Mouse (Mus musculus) myocyte (in vitro differentiated cells): ENCODE results near the gene 4930522H14Rik. TPM values are rescaled to one million over a fixed set of nuclear protein-coding genes. Genes with fewer than 3 reads are reported as not detected.

Source experiments
- H3K27me3 ChIP-seq: one replicate; pipeline ENCODE4 v1.6.1; 2011; ENCODE audit not compliant: control insufficient read depth, insufficient read depth, insufficient read length
- H3K36me3 ChIP-seq: one replicate; pipeline ENCODE4 v1.6.1; 2011; ENCODE audit not compliant: control insufficient read depth, insufficient read depth
- H3K4me2 ChIP-seq: one replicate; pipeline ENCODE4 v1.6.1; 2011; ENCODE audit warnings: low read depth, control low read depth
- H3K4me3 ChIP-seq: one replicate; pipeline ENCODE4 v1.5.1; 2011; ENCODE audit warnings: mild to moderate bottlenecking, control low read depth, moderate library complexity
- H3K79me2 ChIP-seq: one replicate; pipeline ENCODE4 v1.6.1; 2011; ENCODE audit not compliant: control insufficient read depth, insufficient read depth
- H3ac ChIP-seq: one replicate; pipeline ENCODE4 v1.6.1; 2011; ENCODE audit not compliant: control insufficient read depth, insufficient read length
- CEBPB ChIP-seq: IDR thresholded peaks from 2 replicates; pipeline ENCODE4 v1.6.1; 2011; ENCODE audit warnings: mild to moderate bottlenecking, moderate library complexity; ENCODE audit not compliant: poor library complexity, insufficient read depth, severe bottlenecking
- E2F4 ChIP-seq: IDR thresholded peaks from one replicate; pipeline ENCODE4 v1.6.1; 2011; ENCODE audit warnings: mild to moderate bottlenecking, control low read depth, moderate library complexity; ENCODE audit not compliant: insufficient read depth
- MAX ChIP-seq: IDR thresholded peaks from one replicate; pipeline ENCODE4 v1.6.1; 2011; ENCODE audit warnings: low read depth, mild to moderate bottlenecking, control low read depth
- MYOD1 ChIP-seq, 3 experiments: IDR thresholded peaks; one replicate each; pipeline ENCODE4 v1.6.1; 2011; ENCODE audit warnings: control low read depth in 2 of 3, low read depth in 2 of 3, mild to moderate bottlenecking in 2 of 3, moderate library complexity in 1 of 3; ENCODE audit not compliant: insufficient read length in 2 of 3, control insufficient read depth in 1 of 3
- MYOG ChIP-seq, 3 experiments: IDR thresholded peaks; one replicate each; pipeline ENCODE4 v1.6.1; 2011; ENCODE audit warnings: control low read depth in 2 of 3, low read depth in 2 of 3, mild to moderate bottlenecking in 2 of 3; ENCODE audit not compliant: insufficient read length in 2 of 3, control insufficient read depth in 1 of 3, insufficient read depth in 1 of 3
- POLR2A ChIP-seq: IDR thresholded peaks from one replicate; pipeline ENCODE4 v1.6.1; 2011; ENCODE audit warnings: low read depth, mild to moderate bottlenecking, control low read depth, moderate library complexity; ENCODE audit not compliant: insufficient read length
- POLR2AphosphoS2 ChIP-seq: IDR thresholded peaks from one replicate; pipeline ENCODE4 v1.6.1; 2011; ENCODE audit warnings: low read depth, control low read depth; ENCODE audit not compliant: insufficient read length
- REST ChIP-seq: IDR thresholded peaks from one replicate; pipeline ENCODE4 v1.6.1; 2011; ENCODE audit warnings: mild to moderate bottlenecking, control low read depth, moderate library complexity; ENCODE audit not compliant: insufficient read depth, insufficient read length
- SRF ChIP-seq: IDR thresholded peaks from one replicate; pipeline ENCODE4 v1.6.1; 2011; ENCODE audit warnings: low read depth; ENCODE audit not compliant: control insufficient read depth, insufficient read length
- TCF12 ChIP-seq: IDR thresholded peaks from one replicate; pipeline ENCODE4 v1.6.1; 2011; ENCODE audit warnings: mild to moderate bottlenecking, control low read depth; ENCODE audit not compliant: poor library complexity, insufficient read depth, severe bottlenecking
- TCF3 ChIP-seq: IDR thresholded peaks from one replicate; pipeline ENCODE4 v1.6.1; 2011; ENCODE audit warnings: low read depth, control low read depth; ENCODE audit not compliant: insufficient read length
- USF1 ChIP-seq: IDR thresholded peaks from one replicate; pipeline ENCODE4 v1.6.1; 2011; ENCODE audit warnings: low read depth, mild to moderate bottlenecking, control low read depth, moderate library complexity
- polyA plus RNA-seq: library from polyadenylated mRNA; unstranded; fragments of >200 nt; fragmentation: generic; extraction: Trizol; gene quantifications from one replicate; pipeline ENCODE4 v1.2.1, GENCODE M21; 2012; ENCODE audit warnings: missing spikeins

The 4930522H14Rik gene
- polyA plus RNA-seq, 1 experiment: not detected

DNA sequence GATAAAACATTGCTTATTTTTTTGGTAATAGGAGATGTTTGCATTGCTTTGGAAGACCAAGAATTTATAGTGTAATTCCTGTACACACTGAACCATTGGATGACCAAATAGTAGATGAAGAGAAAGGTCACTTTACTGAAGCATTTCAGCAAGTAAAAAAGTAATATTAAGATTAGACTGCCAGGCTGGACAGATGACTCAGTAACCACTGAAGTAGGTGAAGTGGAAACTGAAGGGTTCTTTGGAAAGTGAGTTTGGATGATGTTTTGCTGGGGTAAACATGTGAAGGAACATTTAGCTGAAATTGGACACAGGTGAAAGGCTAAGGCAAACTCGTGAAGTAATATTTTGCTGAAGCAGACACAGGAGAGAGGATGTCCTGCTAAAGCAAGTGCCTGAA lies 41.5 kb upstream of the 4930522H14Rik start:
- Histone ChIP-seq H3K27me3 (peaks cover 6% of the 10 kb centered on the region), H3K4me2 (no peak overlapping the region), H3K4me3 (no peak overlapping the region), H3K79me2 (no peaks in the 10 kb centered on the region), H3K36me3 (no peaks in the 10 kb centered on the region), H3ac (no peak overlapping the region)
- no peak for TF ChIP-seq TCF3
- no peak for TF ChIP-seq POLR2A
- TF ChIP-seq POLR2AphosphoS2: no peak
- no peak for TF ChIP-seq TCF12
- no peak for TF ChIP-seq E2F4
- no peak for TF ChIP-seq MAX
- no peak for TF ChIP-seq MYOG (IDR thresholded peaks at IDR 0.05; ENCODE audit: control insufficient read depth in 1 of 3, insufficient read depth in 1 of 3, insufficient read length in 2 of 3, low read depth in 2 of 3)
- no peak for TF ChIP-seq USF1
- TF ChIP-seq CEBPB: no peak
- TF ChIP-seq REST: no peak
- no peak for TF ChIP-seq MYOD1 (IDR thresholded peaks at IDR 0.05; ENCODE audit: control insufficient read depth in 1 of 3, insufficient read length in 2 of 3, low read depth in 2 of 3)
- no peak for TF ChIP-seq SRF

DNA sequence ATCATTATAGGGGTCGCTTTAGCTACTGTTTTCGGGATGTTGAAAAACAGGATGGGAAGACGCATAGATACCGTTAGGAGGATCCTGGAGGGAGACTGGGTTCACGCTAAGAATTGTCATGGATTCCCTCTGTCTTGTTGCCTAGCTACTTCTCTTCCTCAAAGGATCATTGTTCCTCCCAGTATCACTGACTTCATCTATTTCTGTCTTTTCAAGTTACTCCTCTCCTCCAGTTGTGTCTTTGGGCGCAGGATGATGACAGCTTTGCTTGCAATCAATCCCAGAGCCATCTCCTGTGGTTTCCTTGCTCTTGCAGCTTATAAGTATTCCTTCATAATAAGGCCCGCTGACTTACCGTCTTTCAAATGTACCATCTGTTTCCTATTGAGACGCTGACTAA lies 38.3 kb upstream of the 4930522H14Rik start:
- H3ac ChIP-seq: no peak overlapping the region
- H3K4me3 ChIP-seq: no peak overlapping the region
- no peaks in the 10 kb centered on the region for H3K36me3 ChIP-seq
- no peak for TF ChIP-seq SRF
- TF ChIP-seq TCF12: no peak
- no peak for TF ChIP-seq E2F4
- TF ChIP-seq MYOD1 (IDR thresholded peaks at IDR 0.05; ENCODE audit: control insufficient read depth in 1 of 3, insufficient read length in 2 of 3, low read depth in 2 of 3): no peak
- TF ChIP-seq MAX: no peak
- TF ChIP-seq USF1: no peak
- TF ChIP-seq REST: no peak
- no peak for TF ChIP-seq TCF3
- no peak for TF ChIP-seq POLR2AphosphoS2
- TF ChIP-seq POLR2A: no peak
- TF ChIP-seq MYOG (IDR thresholded peaks at IDR 0.05; ENCODE audit: control insufficient read depth in 1 of 3, insufficient read depth in 1 of 3, insufficient read length in 2 of 3, low read depth in 2 of 3): no peak
- TF ChIP-seq CEBPB: no peak
- no peak overlapping the region for H3K4me2 ChIP-seq
- no peaks in the 10 kb centered on the region for H3K79me2 ChIP-seq
- H3K27me3 ChIP-seq: peaks cover 6% of the 10 kb centered on the region

DNA sequence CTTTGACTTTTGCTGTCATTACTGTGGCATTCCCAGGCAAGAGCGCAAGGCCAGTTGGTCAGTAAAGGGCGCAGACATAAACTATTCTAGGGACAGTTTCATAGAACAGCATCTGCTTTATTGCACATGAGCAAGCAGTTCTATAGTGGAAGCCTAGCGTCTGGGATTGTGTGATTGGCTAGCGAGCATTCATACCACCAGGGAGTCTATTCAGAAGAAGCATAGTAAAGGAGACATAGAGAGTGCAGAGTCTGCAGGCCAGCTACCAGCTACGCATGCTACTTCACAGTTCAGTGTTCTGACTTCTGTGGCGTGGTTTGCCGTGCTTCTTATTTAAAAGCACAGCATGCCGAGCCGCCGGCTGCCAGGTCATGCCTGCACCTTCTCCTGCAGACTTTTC lies 37.9 kb upstream of the 4930522H14Rik start:
- no peak overlapping the region for H3K4me3 ChIP-seq
- H3K27me3 ChIP-seq: peaks cover 6% of the 10 kb centered on the region
- no peak for TF ChIP-seq SRF
- TF ChIP-seq MYOG (IDR thresholded peaks at IDR 0.05; ENCODE audit: control insufficient read depth in 1 of 3, insufficient read depth in 1 of 3, insufficient read length in 2 of 3, low read depth in 2 of 3): no peak
- no peak for TF ChIP-seq MAX
- no peak for TF ChIP-seq MYOD1 (IDR thresholded peaks at IDR 0.05; ENCODE audit: control insufficient read depth in 1 of 3, insufficient read length in 2 of 3, low read depth in 2 of 3)
- TF ChIP-seq POLR2A: no peak
- no peak for TF ChIP-seq REST
- TF ChIP-seq CEBPB: no peak
- no peak for TF ChIP-seq E2F4
- no peak for TF ChIP-seq POLR2AphosphoS2
- TF ChIP-seq TCF3: no peak
- TF ChIP-seq USF1: no peak
- no peak for TF ChIP-seq TCF12
- H3K36me3 ChIP-seq: no peaks in the 10 kb centered on the region
- H3K79me2 ChIP-seq: no peaks in the 10 kb centered on the region
- no peak overlapping the region for H3ac ChIP-seq
- no peak overlapping the region for H3K4me2 ChIP-seq

DNA sequence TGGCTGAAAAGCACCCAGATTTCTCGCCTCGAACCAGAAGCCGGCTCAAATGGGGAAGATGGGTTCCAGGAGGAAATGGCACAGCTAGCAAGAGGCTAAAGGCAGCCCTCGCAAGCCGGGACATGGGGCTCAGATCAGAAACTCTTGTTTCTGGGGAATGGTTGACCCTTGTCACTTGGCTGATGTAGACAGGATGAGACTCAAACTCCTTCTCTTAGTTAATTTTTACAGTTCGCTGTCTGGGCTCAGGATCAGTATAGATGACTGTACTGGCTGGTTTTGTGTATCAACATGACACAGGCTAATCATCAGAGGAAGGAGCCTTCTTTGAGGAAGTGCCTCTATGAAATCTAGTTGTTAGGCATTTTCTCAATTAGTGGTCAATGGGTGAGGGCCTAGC lies 33.6 kb upstream of the 4930522H14Rik start:
- Histone ChIP-seq H3K36me3 (no peaks in the 10 kb centered on the region), H3K4me3 (no peak overlapping the region), H3K4me2 (no peak overlapping the region), H3K27me3 (peaks cover 6% of the 10 kb centered on the region), H3ac (no peak overlapping the region), H3K79me2 (no peaks in the 10 kb centered on the region)
- TF ChIP-seq MYOD1 (IDR thresholded peaks at IDR 0.05; ENCODE audit: control insufficient read depth in 1 of 3, insufficient read length in 2 of 3, low read depth in 2 of 3): no peak
- no peak for TF ChIP-seq TCF3
- TF ChIP-seq SRF: no peak
- no peak for TF ChIP-seq MYOG (IDR thresholded peaks at IDR 0.05; ENCODE audit: control insufficient read depth in 1 of 3, insufficient read depth in 1 of 3, insufficient read length in 2 of 3, low read depth in 2 of 3)
- no peak for TF ChIP-seq E2F4
- TF ChIP-seq MAX: no peak
- TF ChIP-seq TCF12: no peak
- TF ChIP-seq CEBPB: no peak
